Mouse (Mus musculus): Measurements from ENCODE around the gene Pgam5.

The Pgam5 gene

GRCm38 (mm10) chr5:110230401-110230779, 39.3 kb downstream of the Pgam5 start:
- no peak; the same call in 1 of the 2 replicates for ATAC-seq (ENCODE audit: low TSS enrichment)

- no peak for ATAC-seq (ENCODE audit: low TSS enrichment)
These were observed 42.3 kb downstream of the Pgam5 start for GRCm38 (mm10) chr5:110227336-110227883.

GRCm38 (mm10) chr5:110225056-110225455, 44.7 kb downstream of the Pgam5 start:
- no peak for ATAC-seq (ENCODE audit: low TSS enrichment)

GRCm38 (mm10) chr5:110222757-110223156, 47.0 kb downstream of the Pgam5 start:
- ATAC-seq (ENCODE audit: low TSS enrichment), result no peak

GRCm38 (mm10) chr5:110220331-110220730, 49.4 kb downstream of the Pgam5 start:
- no peak for ATAC-seq (ENCODE audit: low TSS enrichment)

- no peak for ATAC-seq (ENCODE audit: low TSS enrichment)
These were observed 52.9 kb downstream of the Pgam5 start for GRCm38 (mm10) chr5:110216780-110217179.

- no peak for ATAC-seq (ENCODE audit: low TSS enrichment)
These were observed 58.4 kb downstream of the Pgam5 start for GRCm38 (mm10) chr5:110211312-110211711.
